Mouse (Mus musculus): ENCODE measurements around the gene Mcm2.

- TF ChIP-seq CTCF (conservative IDR thresholded peaks at IDR 0.05 in 1 of 2, IDR thresholded peaks at IDR 0.05 in 1 of 2; ENCODE audit: low read depth in 2 of 2, low read length in 2 of 2) (no peak), MXI1 (IDR thresholded peaks at IDR 0.05; ENCODE audit: low read depth, low read length) (0 out of 2 replicates have a peak, but pooled peaks have one; percentile 37), MAX (IDR thresholded peaks at IDR 0.05; ENCODE audit: low read length) (peak; percentile 40; the same call in 1 of the 2 replicates), MEF2A (IDR thresholded peaks at IDR 0.05; ENCODE audit: borderline replicate concordance, low read depth, low read length) (peak; percentile 37; the same call in 1 of the 2 replicates), USF1 (IDR thresholded peaks at IDR 0.05; ENCODE audit: low read depth, low read length) (no peak; the same call in 1 of the 2 replicates), ELF1 (IDR thresholded peaks at IDR 0.05; ENCODE audit: low read depth, low read length) (no peak), ZNF384 (IDR thresholded peaks at IDR 0.05; ENCODE audit: low read depth, low read length) (peak; percentile 70), POLR2A (IDR thresholded peaks at IDR 0.05; ENCODE audit: low read depth, low read length) (peak; percentile 27), CHD2 (IDR thresholded peaks at IDR 0.05; ENCODE audit: low read length) (peak; percentile 72; the same call in 1 of the 2 replicates), USF2 (conservative IDR thresholded peaks at IDR 0.05; ENCODE audit: low read depth, low read length) (no peak), MAZ (IDR thresholded peaks at IDR 0.05; ENCODE audit: low read depth, low read length) (peak; percentile 80; the same call in 1 of the 2 replicates), SIN3A (IDR thresholded peaks at IDR 0.05; ENCODE audit: low read length) (peak; percentile 96)
Measured at GRCm38 (mm10) chr6:88901947-88902820, 3.6 kb upstream of the Mcm2 start, which contains the start of gene Tpra1.
